In the genomic region with DNA sequence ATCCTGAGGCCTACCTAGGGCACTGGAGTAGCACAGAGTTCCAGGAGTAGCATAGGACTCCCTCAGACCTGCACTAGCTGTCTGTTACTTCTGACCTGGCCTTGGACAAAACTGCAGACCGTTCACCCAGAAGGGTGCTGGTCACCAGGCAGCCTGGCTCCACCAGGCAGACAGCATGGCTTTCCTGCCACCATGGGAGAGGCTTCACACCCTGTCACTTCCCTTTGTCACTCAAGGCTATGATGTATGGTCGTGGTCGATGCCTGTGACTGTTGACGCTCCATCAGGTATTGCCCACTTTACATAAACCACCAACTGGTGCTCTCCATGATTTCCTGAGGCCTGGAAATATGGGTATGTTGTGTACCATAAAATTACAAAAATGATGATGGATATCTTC, we compare ENCODE assay signal across 11 mouse cellular contexts.
DNase-seq lines count a peak whose midpoint lies in the region; ATAC-seq lines count a peak whose summit lies in the region.
"Had no signal": no experiment of that assay in that cellular context is flagged by ENCODE, and none has a peak within 500 bp of the region (broad histone marks: within the 10 kb centered on the region; RNA-seq: fewer than 3 reads in every experiment).

No protein-coding gene starts in this region.

- DNase-seq in lung, postnatal 4 days: no peak
- no peak for DNase-seq in midbrain, embryonic 10.5 days (ENCODE audit: low spot score)
- no peak for DNase-seq in ovary, postnatal 10 days (ENCODE audit: low spot score)
- no peak for DNase-seq in kidney, postnatal 36 days
- DNase-seq in left cerebral cortex, postnatal 25 days (ENCODE audit: low spot score in 2 of 2): no peak
- DNase-seq: thymus, postnatal 25 days had no signal

- intact Hi-C loops in left cerebral cortex, postnatal 25 days (cut with DNase I): loop anchor here (5.0 kb wide), 1 partner anchor 307 kb away; no protein-coding TSS in a partner anchor

- peaks cover 35% of the 10 kb centered on the region for H3K4me1 ChIP-seq in lung, embryonic 15.5 days
- H3K4me1 ChIP-seq in midbrain, embryonic 10.5 days: peaks cover 40% of the 10 kb centered on the region
- H3K4me1 ChIP-seq in stomach, embryonic 16.5 days (ENCODE audit: control insufficient read depth, insufficient read depth, low read length): peaks cover 33% of the 10 kb centered on the region

- WGBS in lung, embryonic 15.5 days: 57% methylated on average over 4 of the region's 4 CpGs
- 76% methylated on average over 4 of the region's 4 CpGs for WGBS in midbrain, embryonic 10.5 days
- 65% methylated on average over 4 of the region's 4 CpGs for WGBS in stomach, embryonic 16.5 days

- no peaks in the 10 kb centered on the region for H3K36me3 ChIP-seq in lung, embryonic 15.5 days
- H3K36me3 ChIP-seq in midbrain, embryonic 10.5 days: no peaks in the 10 kb centered on the region
- H3K36me3 ChIP-seq in stomach, embryonic 16.5 days (ENCODE audit: control insufficient read depth, insufficient read depth, low read length): no peaks in the 10 kb centered on the region
- H3K36me3 ChIP-seq: embryonic facial prominence, embryonic 13.5 days had no signal

- no peaks in the 10 kb centered on the region for H3K27me3 ChIP-seq in lung, embryonic 15.5 days
- H3K27me3 ChIP-seq in midbrain, embryonic 10.5 days (ENCODE audit: low read depth, poor library complexity, severe bottlenecking): no peaks in the 10 kb centered on the region
- no peaks in the 10 kb centered on the region for H3K27me3 ChIP-seq in stomach, embryonic 16.5 days (ENCODE audit: control insufficient read depth, insufficient read depth, low read length)
- H3K27me3 ChIP-seq: embryonic facial prominence, embryonic 13.5 days had no signal

- no peak overlapping the region for H3K4me3 ChIP-seq in lung, embryonic 15.5 days
- no peak overlapping the region for H3K4me3 ChIP-seq in midbrain, embryonic 10.5 days
- no peak overlapping the region for H3K4me3 ChIP-seq in stomach, embryonic 16.5 days (replicated peaks; ENCODE audit: low read length)
- H3K4me3 ChIP-seq: embryonic facial prominence, embryonic 13.5 days had no signal

- H3K4me2 ChIP-seq in lung, embryonic 15.5 days: no peak overlapping the region
- no peak overlapping the region for H3K4me2 ChIP-seq in stomach, embryonic 16.5 days (ENCODE audit: low read depth, low read length)
- H3K4me2 ChIP-seq: embryonic facial prominence, embryonic 13.5 days had no signal

- ATAC-seq in lung, embryonic 15.5 days (ENCODE audit: borderline replicate concordance, extremely low read depth, low FRiP score, low TSS enrichment): peak; percentile 16; the same call in 1 of the 2 replicates
- ATAC-seq in granulocyte monocyte progenitor cell, adult 5-6 weeks (replicated peaks; ENCODE audit: poor library complexity, severe bottlenecking): peak; percentile 52
- ATAC-seq in stomach, embryonic 16.5 days (ENCODE audit: insufficient read depth, low FRiP score): no peak

- H3K9ac ChIP-seq in lung, embryonic 15.5 days: no peak overlapping the region
- no peak overlapping the region for H3K9ac ChIP-seq in stomach, embryonic 16.5 days (ENCODE audit: low read length)
- H3K9ac ChIP-seq: embryonic facial prominence, embryonic 13.5 days had no signal

- H3K27ac ChIP-seq in lung, embryonic 15.5 days: peak overlapping the region; percentile 4; the same call in 1 of the 2 replicates
- H3K27ac ChIP-seq in midbrain, embryonic 10.5 days (replicated peaks): peak overlapping the region; percentile 80
- peak overlapping the region; percentile 23; the same call in 1 of the 2 replicates for H3K27ac ChIP-seq in stomach, embryonic 16.5 days (ENCODE audit: low read length)
- H3K27ac ChIP-seq: embryonic facial prominence, embryonic 13.5 days; macrophage had no signal

- no peaks in the 10 kb centered on the region for H3K9me3 ChIP-seq in lung, embryonic 15.5 days
- H3K9me3 ChIP-seq in midbrain, embryonic 10.5 days (replicated peaks): no peaks in the 10 kb centered on the region
- no peaks in the 10 kb centered on the region for H3K9me3 ChIP-seq in stomach, embryonic 16.5 days (replicated peaks; ENCODE audit: control insufficient read depth, low read length)
- H3K9me3 ChIP-seq: embryonic facial prominence, embryonic 13.5 days had no signal

Comparison
In these comparisons a context has a peak if more than half of its experiments do, and no peak if none do; other contexts are left out.
1. H3K27ac ChIP-seq: peak in every context shown above with its lines; median percentile 80 in midbrain, embryonic 10.5 days; 23 in stomach, embryonic 16.5 days; 4 in lung, embryonic 15.5 days.